Mouse (Mus musculus) liver, embryonic 13.5 days (tissue): ENCODE measurements around the gene Bbs5. TPM values are rescaled to one million over a fixed set of nuclear protein-coding genes. Genes with fewer than 3 reads are reported as not detected.

Experiments
- ATAC-seq: fragments of 200-750 bp; cut with Nextera tagmentation; 2 replicates; pipeline ENCODE4 v1.8.0; 2017; ENCODE audit warnings: low read depth, mild to moderate bottlenecking, moderate number of reproducible peaks, moderate library complexity
- DNase-seq: peaks from one replicate; pipeline ENCODE4 v3.0.0; 2022
- H3K27ac ChIP-seq: fragments of 300-500 bp; sonication (generic); 2 replicates; pipeline ENCODE4 v1.5.1; 2015; ENCODE audit warnings: moderate library complexity, mild to moderate bottlenecking, inconsistent platforms
- H3K27me3 ChIP-seq: fragments of 300-500 bp; sonication (generic); 2 replicates; pipeline ENCODE4 v1.6.1; 2015; ENCODE audit warnings: mild to moderate bottlenecking, inconsistent platforms
- H3K36me3 ChIP-seq: fragments of 300-500 bp; sonication (generic); 2 replicates; pipeline ENCODE4 v1.6.1; 2015; ENCODE audit warnings: mild to moderate bottlenecking, inconsistent platforms
- H3K4me1 ChIP-seq: fragments of 300-500 bp; sonication (generic); replicated peaks from 2 replicates; pipeline ENCODE4 v1.6.1; 2015; ENCODE audit warnings: inconsistent platforms
- H3K4me2 ChIP-seq: fragments of 300-500 bp; sonication (generic); 2 replicates; pipeline ENCODE4 v1.6.1; 2015; ENCODE audit warnings: inconsistent platforms, mild to moderate bottlenecking, moderate library complexity
- H3K4me3 ChIP-seq: fragments of 300-500 bp; sonication (generic); replicated peaks from 2 replicates; pipeline ENCODE4 v1.5.1; 2015; ENCODE audit warnings: mild to moderate bottlenecking, inconsistent platforms
- H3K9ac ChIP-seq: fragments of 300-500 bp; sonication (generic); 2 replicates; pipeline ENCODE4 v1.6.1; 2015; ENCODE audit warnings: mild to moderate bottlenecking, inconsistent platforms
- H3K9me3 ChIP-seq: fragments of 300-500 bp; sonication (generic); replicated peaks from 2 replicates; pipeline ENCODE4 v1.6.1; 2016; ENCODE audit warnings: inconsistent platforms
- WGBS: fragments of 180-500 bp; shearing (Covaris S2); methylation state at CpG from one replicate; pipeline ENCODE4 v1.1.7; 2015; ENCODE audit not compliant: insufficient replicate concordance; 5-methylcytosine and 5-hydroxymethylcytosine counted together
- polyA plus RNA-seq: library from polyadenylated mRNA; unstranded; fragments of >200 nt; fragmentation: Nextera tagmentation; extraction: Ambion mirVana; gene quantifications from 2 replicates; pipeline ENCODE4 v1.2.1, GENCODE M21; 2015

Bbs5 gene
- polyA plus RNA-seq, 1 experiment from 2014 or later: 4.7 TPM

DNA sequence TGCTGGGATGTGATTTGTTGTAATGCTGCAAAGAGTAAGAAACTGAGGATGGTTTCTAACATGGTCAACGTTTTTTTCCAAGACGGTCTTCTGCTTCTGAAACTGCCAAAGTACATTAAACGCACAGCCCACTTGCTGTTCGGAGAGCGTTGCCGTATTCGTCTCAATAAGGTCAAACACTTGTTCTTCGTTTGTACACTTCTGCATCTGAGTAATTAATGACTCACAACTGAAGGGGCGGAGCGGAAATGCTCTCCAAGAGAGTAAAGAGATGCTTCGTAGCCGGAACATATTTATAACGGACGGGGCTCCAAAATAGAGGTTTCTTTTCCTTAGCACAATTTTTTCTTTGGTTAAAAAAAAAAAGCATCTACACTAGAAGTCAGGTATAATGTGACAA, 65.2 kb downstream of the Bbs5 start:
- H3K36me3 ChIP-seq: peaks cover 5% of the 10 kb centered on the region; the same call in 1 of the 2 replicates
- H3K27ac ChIP-seq: no peak overlapping the region
- no peaks in the 10 kb centered on the region for H3K27me3 ChIP-seq
- ATAC-seq (no peak), DNase-seq (no peak)
- H3K4me3 ChIP-seq: 0 out of 2 replicates have a peak overlapping the region, but pooled peaks have one; percentile 75
- WGBS: 85% methylated on average over 14 of the region's 14 CpGs
- peaks cover 17% of the 10 kb centered on the region for H3K4me1 ChIP-seq
- H3K4me2 ChIP-seq: no peak overlapping the region
- no peak overlapping the region for H3K9ac ChIP-seq
- no peaks in the 10 kb centered on the region for H3K9me3 ChIP-seq

DNA sequence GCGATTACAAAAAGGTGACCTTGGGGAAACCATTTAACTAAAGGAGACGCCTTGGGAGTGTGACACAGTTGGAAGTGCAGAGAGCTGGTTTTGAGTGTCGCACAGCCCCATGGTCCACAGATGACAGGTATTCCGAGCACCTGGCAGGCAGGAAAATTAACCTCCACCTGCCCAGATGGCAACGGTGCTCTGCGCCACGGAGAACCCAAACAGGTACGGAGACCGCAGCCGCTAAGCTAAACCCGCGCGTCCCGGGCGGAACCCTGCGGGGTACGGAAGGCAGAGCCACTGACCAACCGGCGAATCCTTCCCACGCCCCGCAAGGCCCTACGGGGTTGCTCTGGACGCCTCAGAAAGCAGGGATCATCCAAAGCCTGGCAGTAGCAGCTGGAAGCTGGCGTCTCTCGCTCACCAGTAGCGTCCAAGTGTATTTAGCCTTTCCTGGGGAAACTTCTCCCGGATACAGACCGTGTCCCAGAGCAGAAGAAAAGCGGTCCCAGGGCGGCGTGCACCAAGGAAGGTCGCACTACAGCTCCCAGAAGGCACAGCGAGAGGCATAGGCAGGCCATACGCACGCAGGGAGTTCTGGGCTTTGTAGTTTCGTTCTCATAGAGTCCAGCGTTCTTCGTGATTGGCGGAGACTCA, 66.1 kb downstream of the Bbs5 start, which contains the start of gene Fastkd1:
Gene Fastkd1, minus strand, starts transcription at position 536 of the 645 bp plus-strand sequence.
- peak; percentile 99 for ATAC-seq
- peak within 1 kb of the TSS; percentile 79 for H3K4me2 ChIP-seq
- peak within 1 kb of the TSS; percentile 51; the same call in 1 of the 2 replicates for H3K27ac ChIP-seq
- H3K9ac ChIP-seq: peak within 1 kb of the TSS; percentile 79
- peak; percentile 81 for DNase-seq
- no peaks in the 10 kb centered on the region for H3K36me3 ChIP-seq
- H3K4me1 ChIP-seq: peaks cover 17% of the 10 kb centered on the region
- no peaks in the 10 kb centered on the region for H3K9me3 ChIP-seq
- H3K27me3 ChIP-seq: no peaks in the 10 kb centered on the region
- peak within 1 kb of the TSS; percentile 75 for H3K4me3 ChIP-seq
- WGBS: under 1% methylated on average over 39 of the region's 39 CpGs

DNA sequence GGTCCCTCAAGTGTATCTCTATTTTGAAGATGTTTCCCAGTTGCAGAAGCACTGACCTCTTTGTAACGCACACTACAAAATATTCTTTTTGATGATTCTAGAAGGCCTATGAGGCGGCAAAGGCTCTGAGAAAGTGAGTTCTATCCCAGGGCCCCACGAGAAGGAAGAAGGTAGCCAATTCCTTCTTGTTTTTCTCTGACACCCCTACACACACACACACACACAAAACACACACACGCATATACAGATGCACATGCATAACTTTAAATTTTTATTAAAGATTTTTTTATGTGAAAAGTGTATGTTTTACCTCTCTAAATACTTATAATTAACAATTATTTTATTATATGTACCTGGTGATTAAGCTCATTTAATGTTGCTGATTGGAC, 66.6 kb downstream of the Bbs5 start:
- WGBS: 20% methylated on average over 4 of the region's 4 CpGs
- H3K4me1 ChIP-seq: peaks cover 17% of the 10 kb centered on the region
- no peaks in the 10 kb centered on the region; the same call in 1 of the 2 replicates for H3K27me3 ChIP-seq
- H3K9ac ChIP-seq: no peak overlapping the region
- no peak for ATAC-seq
- H3K9me3 ChIP-seq: no peaks in the 10 kb centered on the region
- DNase-seq: no peak
- no peaks in the 10 kb centered on the region for H3K36me3 ChIP-seq
- peak overlapping the region; percentile 79 for H3K4me2 ChIP-seq
- H3K27ac ChIP-seq: no peak overlapping the region
- peak overlapping the region; percentile 75 for H3K4me3 ChIP-seq

DNA sequence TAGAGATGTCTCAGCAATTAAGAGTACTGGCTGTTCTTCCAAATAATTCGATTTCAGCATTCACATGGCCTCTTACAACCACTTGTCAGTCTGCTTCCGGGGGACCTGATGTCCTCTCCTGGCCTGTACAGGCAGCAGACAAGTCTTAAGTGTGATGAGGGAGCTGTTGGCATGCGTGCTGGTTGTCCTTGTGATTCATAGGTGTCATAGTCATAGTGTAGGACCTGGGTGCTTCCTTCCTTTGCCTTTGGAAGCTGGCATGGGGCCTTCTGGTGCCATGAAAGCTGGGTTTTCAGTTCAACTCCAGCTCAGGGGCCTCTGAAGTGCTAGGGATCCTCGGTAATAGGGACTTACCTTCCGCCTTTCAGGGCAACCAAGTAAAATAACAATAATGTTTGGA, 67.2 kb downstream of the Bbs5 start:
- H3K4me2 ChIP-seq: no peak overlapping the region
- no peak overlapping the region for H3K27ac ChIP-seq
- 69% methylated on average over 5 of the region's 5 CpGs for WGBS
- no peak for ATAC-seq
- no peaks in the 10 kb centered on the region for H3K9me3 ChIP-seq
- peaks cover 17% of the 10 kb centered on the region for H3K4me1 ChIP-seq
- no peak overlapping the region for H3K9ac ChIP-seq
- peaks cover 5% of the 10 kb centered on the region; the same call in 1 of the 2 replicates for H3K27me3 ChIP-seq
- H3K36me3 ChIP-seq: no peaks in the 10 kb centered on the region
- no peak overlapping the region for H3K4me3 ChIP-seq
- DNase-seq: no peak

DNA sequence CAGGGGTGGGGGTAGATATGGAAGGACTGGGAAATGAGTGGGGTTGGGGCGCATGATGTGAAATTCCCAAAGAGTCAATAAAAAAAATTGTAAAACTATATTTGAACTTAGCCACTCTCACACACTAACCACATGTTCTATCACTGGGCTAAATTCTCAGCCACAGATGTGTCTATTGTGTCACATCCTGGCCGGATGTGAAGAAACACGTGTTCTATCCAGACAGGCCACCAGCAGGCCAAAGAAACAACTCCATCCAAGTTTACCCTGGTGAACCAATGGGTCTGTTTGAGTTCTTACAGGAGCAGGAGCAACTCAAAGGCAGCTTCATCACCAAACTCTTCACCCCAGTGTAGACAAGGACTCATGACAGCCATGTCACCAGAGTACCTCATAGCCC, 69.5 kb downstream of the Bbs5 start:
- no peaks in the 10 kb centered on the region for H3K9me3 ChIP-seq
- peaks cover 10% of the 10 kb centered on the region for H3K4me1 ChIP-seq
- no peak overlapping the region for H3K4me3 ChIP-seq
- H3K36me3 ChIP-seq: no peaks in the 10 kb centered on the region
- H3K4me2 ChIP-seq: no peak overlapping the region
- peaks cover 18% of the 10 kb centered on the region for H3K27me3 ChIP-seq
- WGBS: 48% methylated on average over 3 of the region's 3 CpGs
- ATAC-seq (no peak), DNase-seq (no peak)
- H3K27ac ChIP-seq: no peak overlapping the region
- no peak overlapping the region for H3K9ac ChIP-seq

Other genes starting within 250 kb of the Bbs5 start
- 0.06 and 0.09 TPM in 2 replicates for gene Lrp2, start 61.1 kb upstream of the Bbs5 start, polyA plus RNA-seq
- gene Klhl41, start 22.9 kb downstream of the Bbs5 start, polyA plus RNA-seq: 0.42 and 0.43 TPM in 2 replicates
- gene Fastkd1, start 66.3 kb downstream of the Bbs5 start, polyA plus RNA-seq: 4.1 and 6.0 TPM in 2 replicates
- gene Ppig, start 75.4 kb downstream of the Bbs5 start, polyA plus RNA-seq: 79.7 and 100 TPM in 2 replicates
- 0.21 and 0.28 TPM in 2 replicates for gene Ccdc173, start 142.4 kb downstream of the Bbs5 start, polyA plus RNA-seq
- gene Phospho2, start 142.5 kb downstream of the Bbs5 start, polyA plus RNA-seq: 13.0 and 18.1 TPM in 2 replicates
- 20.2 and 24.7 TPM in 2 replicates for gene Klhl23, start 174.8 kb downstream of the Bbs5 start, polyA plus RNA-seq
- 204 and 266 TPM in 2 replicates for gene Ssb, start 214.4 kb downstream of the Bbs5 start, polyA plus RNA-seq
- 40.8 and 42.1 TPM in 2 replicates for gene Mettl5, start 238.4 kb downstream of the Bbs5 start, polyA plus RNA-seq